In the genomic region with DNA sequence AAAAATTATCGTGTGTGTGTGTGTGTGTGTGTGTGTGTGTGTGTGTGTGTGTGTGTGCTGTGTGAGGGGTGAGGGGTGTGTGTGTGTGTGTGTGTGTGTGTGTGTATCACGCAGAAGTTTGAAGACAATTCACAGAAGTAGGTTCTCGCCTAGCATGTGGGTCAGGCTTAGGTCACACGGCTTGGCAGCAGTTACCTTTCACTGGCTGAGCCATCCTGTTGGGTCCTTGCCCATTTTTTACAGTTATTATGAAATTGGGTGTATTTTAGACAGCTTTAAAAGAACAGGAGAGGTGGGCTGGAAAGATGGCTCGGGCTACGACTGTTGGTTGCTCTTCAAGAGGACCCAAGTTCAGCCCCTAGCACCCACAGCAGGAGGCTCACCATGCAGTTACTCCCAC, we compare ENCODE assay signal across 9 mouse cellular contexts. TPM values are rescaled to one million over a fixed set of nuclear protein-coding genes. Genes with fewer than 3 reads are reported as not detected.
A peak's percentile ranks its signal among the peaks of the same experiment; 100 is the strongest.
DNase-seq lines count a peak whose midpoint lies in the region; ATAC-seq and TF ChIP-seq lines count a peak whose summit lies in the region.
"Had no signal": no experiment of that assay in that cellular context is flagged by ENCODE, and none has a peak within 500 bp of the region (broad histone marks: within the 10 kb centered on the region; RNA-seq: fewer than 3 reads in every experiment).

No protein-coding gene starts in this region.

- no peak overlapping the region for H3K4me2 ChIP-seq in kidney, embryonic 15.5 days
- H3K4me2 ChIP-seq in lung, postnatal 0 days (replicated peaks; ENCODE audit: low read depth, low read length), result no peak overlapping the region
- H3K4me2 ChIP-seq in hindbrain, embryonic 12.5 days (replicated peaks), result no peak overlapping the region
- H3K4me2 ChIP-seq: limb, embryonic 15.5 days had no signal

- H3K27ac ChIP-seq in kidney, embryonic 15.5 days, result no peak overlapping the region
- H3K27ac ChIP-seq in lung, postnatal 0 days (ENCODE audit: low read length), result no peak overlapping the region
- no peak overlapping the region for H3K27ac ChIP-seq in hindbrain, embryonic 12.5 days
- H3K27ac ChIP-seq: limb, embryonic 15.5 days had no signal

- peaks cover 13% of the 10 kb centered on the region for H3K36me3 ChIP-seq in kidney, embryonic 15.5 days
- H3K36me3 ChIP-seq in lung, postnatal 0 days (ENCODE audit: insufficient read depth, low read length), result no peaks in the 10 kb centered on the region
- H3K36me3 ChIP-seq in hindbrain, embryonic 12.5 days, result peaks cover 6% of the 10 kb centered on the region; the same call in 1 of the 2 replicates

- peak; percentile 31 for DNase-seq in kidney, adult 11 months
- DNase-seq in adrenal gland, postnatal 14 days, result peak; percentile 83
- peak; percentile 33 for DNase-seq in gastrocnemius, postnatal 25 days
- DNase-seq in lung, postnatal 0 days (ENCODE audit: low spot score), result peak; percentile 46
- DNase-seq in urinary bladder, adult 2 months (ENCODE audit: low spot score), result no peak

- TF ChIP-seq EP300 in lung, postnatal 0 days (IDR thresholded peaks at IDR 0.05), result no peak

- H3K9me3 ChIP-seq in kidney, embryonic 15.5 days (replicated peaks), result no peaks in the 10 kb centered on the region
- no peaks in the 10 kb centered on the region for H3K9me3 ChIP-seq in lung, postnatal 0 days (ENCODE audit: low read length)
- H3K9me3 ChIP-seq in hindbrain, embryonic 12.5 days (replicated peaks), result no peaks in the 10 kb centered on the region
- H3K9me3 ChIP-seq: limb, embryonic 15.5 days had no signal

- WGBS in kidney, embryonic 15.5 days, result 87% methylated on average over 6 of the region's 6 CpGs
- WGBS in lung, postnatal 0 days, result 45% methylated on average over 6 of the region's 6 CpGs
- 93% methylated on average over 6 of the region's 6 CpGs for WGBS in hindbrain, embryonic 12.5 days

- TF ChIP-seq CTCF in lung, postnatal 0 days (IDR thresholded peaks at IDR 0.05), result no peak

- no peak overlapping the region for H3K9ac ChIP-seq in kidney, embryonic 15.5 days
- H3K9ac ChIP-seq in lung, postnatal 0 days (replicated peaks; ENCODE audit: low read depth), result no peak overlapping the region
- H3K9ac ChIP-seq in hindbrain, embryonic 12.5 days, result no peak overlapping the region
- H3K9ac ChIP-seq: limb, embryonic 15.5 days had no signal

- peaks cover 18% of the 10 kb centered on the region for H3K4me1 ChIP-seq in kidney, embryonic 15.5 days
- 0 out of 2 replicates have a peak, but pooled peaks cover 7% of the 10 kb centered on the region for H3K4me1 ChIP-seq in lung, postnatal 0 days (ENCODE audit: insufficient read depth, low read depth, low read length)
- H3K4me1 ChIP-seq in hindbrain, embryonic 12.5 days, result peaks cover 5% of the 10 kb centered on the region; the same call in 1 of the 2 replicates

- ATAC-seq in kidney, embryonic 15.5 days (replicated peaks; ENCODE audit: low FRiP score), result no peak
- ATAC-seq in lung, postnatal 0 days, result no peak
- ATAC-seq in activated CD4-positive, CD25-positive, alpha-beta regulatory T cell, adult 4 months, result no peak
- no peak for ATAC-seq in hindbrain, embryonic 12.5 days (ENCODE audit: low FRiP score)

- H3K4me3 ChIP-seq in kidney, embryonic 15.5 days (replicated peaks), result no peak overlapping the region
- H3K4me3 ChIP-seq in lung, postnatal 0 days (ENCODE audit: low read depth, low read length), result no peak overlapping the region
- no peak overlapping the region for H3K4me3 ChIP-seq in hindbrain, embryonic 12.5 days
- H3K4me3 ChIP-seq: limb, embryonic 15.5 days had no signal

- H3K27me3 ChIP-seq in kidney, embryonic 15.5 days, result no peaks in the 10 kb centered on the region
- H3K27me3 ChIP-seq in lung, postnatal 0 days (replicated peaks; ENCODE audit: insufficient read depth, low read length), result no peaks in the 10 kb centered on the region
- no peaks in the 10 kb centered on the region for H3K27me3 ChIP-seq in hindbrain, embryonic 12.5 days
- H3K27me3 ChIP-seq: limb, embryonic 15.5 days had no signal

RNA-seq across cellular contexts. Expression of gene Frs2, which starts 18.3 kb away (rescaled TPM):
- polyA plus RNA-seq in kidney, embryonic 15.5 days (2015; fragmentation: Nextera tagmentation; extraction: Ambion mirVana), result 17.0 and 17.8 TPM in 2 replicates
- total RNA-seq in adrenal gland, postnatal 14 days (2021), result 26.4 and 30.9 TPM in 2 replicates
- total RNA-seq in gastrocnemius, postnatal 25 days (2021), result 1 to 10 TPM; 7.6 to 8.7 TPM
- polyA plus RNA-seq in lung, postnatal 0 days (2015; fragmentation: Nextera tagmentation; extraction: Ambion mirVana), result 18.8 and 21.9 TPM in 2 replicates
- 10 to 100 TPM in 1 of 2 experiments, 1 to 10 TPM in 1; 9.9 to 10.1 TPM for polyA plus RNA-seq in activated CD4-positive, CD25-positive, alpha-beta regulatory T cell, adult 4 months (2017; shearing (Covaris generic))
- polyA plus RNA-seq in urinary bladder, adult 2 months (2012; rRNA removed), result 21.5 and 23.9 TPM in 2 replicates
- polyA plus RNA-seq in hindbrain, embryonic 12.5 days (2016; fragmentation: Nextera tagmentation; extraction: Ambion mirVana), result 25.3 and 31.7 TPM in 2 replicates
